Mouse (Mus musculus): ENCODE measurements at regions not wholly inside any gene's neighbourhood (a gene's known extent, or its start where the extent isn't known, plus 50 kb on each side); places are given as distances from the start of the nearest gene placed in this dataset.

- DNase-seq (ENCODE audit: low spot score in 2 of 2) = no peak
Measured at GRCm38 (mm10) chr8:10716161-10716560, 292.1 kb downstream of the Irs2 start.

- DNase-seq (ENCODE audit: low spot score in 2 of 2) = no peak
Measured at GRCm38 (mm10) chr8:10713515-10714042, 294.7 kb downstream of the Irs2 start.

- DNase-seq (ENCODE audit: low spot score in 2 of 2) = no peak
Measured at GRCm38 (mm10) chr8:10712118-10712689, 296.1 kb downstream of the Irs2 start.

- DNase-seq (ENCODE audit: low spot score in 2 of 2) = no peak
Measured at GRCm38 (mm10) chr8:10711474-10711873, 296.8 kb downstream of the Irs2 start.

- DNase-seq (ENCODE audit: low spot score in 2 of 2) = no peak
Measured at GRCm38 (mm10) chr8:10708509-10708908, 299.7 kb downstream of the Irs2 start.

- no peak for DNase-seq (ENCODE audit: low spot score in 2 of 2)
Measured at GRCm38 (mm10) chr8:10707122-10707521, 301.1 kb downstream of the Irs2 start.

GRCm38 (mm10) chr8:10705909-10706308 lies 302.3 kb downstream of the Irs2 start:
- DNase-seq (ENCODE audit: low spot score in 2 of 2) = no peak

GRCm38 (mm10) chr8:10702755-10703154 lies 305.5 kb downstream of the Irs2 start:
- DNase-seq (ENCODE audit: low spot score in 2 of 2) = no peak

GRCm38 (mm10) chr8:10702248-10702647 lies 306.0 kb downstream of the Irs2 start:
- no peak for DNase-seq (ENCODE audit: low spot score in 2 of 2)

- no peak for DNase-seq (ENCODE audit: low spot score in 2 of 2)
Measured at GRCm38 (mm10) chr8:10701648-10702061, 306.6 kb downstream of the Irs2 start.

- DNase-seq (ENCODE audit: low spot score in 2 of 2) = no peak
Measured at GRCm38 (mm10) chr8:10701226-10701625, 307.0 kb downstream of the Irs2 start.

GRCm38 (mm10) chr8:10699669-10700068 lies 308.6 kb downstream of the Irs2 start:
- DNase-seq (ENCODE audit: low spot score in 2 of 2) = no peak

GRCm38 (mm10) chr8:10695181-10695580 lies 313.1 kb downstream of the Irs2 start:
- no peak for DNase-seq (ENCODE audit: low spot score in 2 of 2)

- no peak for DNase-seq (ENCODE audit: low spot score in 2 of 2)
Measured at GRCm38 (mm10) chr8:10690659-10691058, 317.6 kb downstream of the Irs2 start.

- no peak for DNase-seq (ENCODE audit: low spot score in 2 of 2)
Measured at GRCm38 (mm10) chr8:10689881-10690280, 318.4 kb downstream of the Irs2 start.

- no peak for DNase-seq (ENCODE audit: low spot score in 2 of 2)
Measured at GRCm38 (mm10) chr8:10687867-10688561, 320.2 kb downstream of the Irs2 start.
